Mouse (Mus musculus) liver, adult 2 months (tissue): ENCODE data around the gene C2cd2l. TPM values are rescaled to one million over a fixed set of nuclear protein-coding genes. Genes with fewer than 3 reads are reported as not detected.

Experiments
- DNase-seq: peaks from one replicate; pipeline ENCODE4 v3.0.0-alpha.2; 2011; ENCODE audit warnings: low read depth, low spot score; ENCODE audit errors: extremely low read depth
- H3K27ac ChIP-seq: fragments of 200-500 bp; replicated peaks from 2 replicates; pipeline ENCODE4 v1.5.1; 2012; ENCODE audit warnings: low read depth, mild to moderate bottlenecking, control low read depth, inconsistent platforms, low read length; ENCODE audit not compliant: insufficient read depth
- H3K27me3 ChIP-seq: fragments of 200-500 bp; 2 replicates; pipeline ENCODE4 v1.6.1; 2012; ENCODE audit warnings: mild to moderate bottlenecking, moderate library complexity, low read length, inconsistent platforms; ENCODE audit not compliant: control insufficient read depth, insufficient read depth
- H3K36me3 ChIP-seq: fragments of 200-500 bp; 2 replicates; pipeline ENCODE4 v1.6.1; 2012; ENCODE audit warnings: low read length, inconsistent platforms; ENCODE audit not compliant: control insufficient read depth, insufficient read depth
- H3K4me1 ChIP-seq: fragments of 200-500 bp; 2 replicates; pipeline ENCODE4 v1.6.1; 2011; ENCODE audit warnings: low read length; ENCODE audit not compliant: control insufficient read depth, insufficient read depth
- H3K4me3 ChIP-seq: fragments of 200-500 bp; 2 replicates; pipeline ENCODE4 v1.5.1; 2011; ENCODE audit warnings: low read depth, mild to moderate bottlenecking, control low read depth, low read length, moderate library complexity; ENCODE audit not compliant: insufficient read depth
- H3K79me2 ChIP-seq: fragments of 200-500 bp; 2 replicates; pipeline ENCODE4 v1.6.1; 2012; ENCODE audit warnings: inconsistent platforms, mild to moderate bottlenecking, low read length, moderate library complexity; ENCODE audit not compliant: control insufficient read depth, insufficient read depth
- H3K9ac ChIP-seq: fragments of 200-500 bp; 2 replicates; pipeline ENCODE4 v1.6.1; 2012; ENCODE audit warnings: low read depth, mild to moderate bottlenecking, control low read depth, inconsistent platforms, low read length
- CTCF ChIP-seq: fragments of 200-500 bp; IDR thresholded peaks from 2 replicates; pipeline ENCODE4 v1.5.1; 2011; ENCODE audit warnings: low read depth, low read length, control low read depth
- POLR2A ChIP-seq: fragments of 200-500 bp; IDR thresholded peaks from 2 replicates; pipeline ENCODE4 v1.6.1; 2011; ENCODE audit warnings: low read length, control low read depth; ENCODE audit not compliant: insufficient read depth; ENCODE audit errors: extremely low read depth
- WGBS: fragments of 180-500 bp; shearing (Covaris S2); methylation state at CpG from one replicate; pipeline ENCODE4 v1.1.7; 2018; 5-methylcytosine and 5-hydroxymethylcytosine counted together
- polyA plus RNA-seq: library from polyadenylated mRNA; depleted of rRNA; stranded (reverse); fragments of >200 nt; gene quantifications from 2 replicates; pipeline ENCODE4 v1.2.3, GENCODE M21; 2012
- total RNA-seq: library from RNA; depleted of rRNA; stranded (reverse); fragments of >200 nt; gene quantifications from 2 replicates; pipeline ENCODE4 v1.2.3, GENCODE M21; 2014

C2cd2l gene
- total and polyA plus RNA-seq, 2 experiments, result 5.2 to 60.9 TPM

- TF ChIP-seq CTCF (no peak), POLR2A (no peak)
- Histone ChIP-seq H3K27me3 (no peaks in the 10 kb centered on the region), H3K4me1 (peaks cover 19% of the 10 kb centered on the region), H3K4me3 (no peak overlapping the region), H3K79me2 (peaks cover 14% of the 10 kb centered on the region; the same call in 1 of the 2 replicates), H3K27ac (no peak overlapping the region), H3K9ac (no peak overlapping the region), H3K36me3 (peaks cover 11% of the 10 kb centered on the region)
- DNase-seq, result peak; percentile 21
- 90% methylated on average over 6 of the region's 6 CpGs for WGBS
Measured at GRCm38 (mm10) chr9:44345570-44346433, 25.7 kb upstream of the C2cd2l start.

- Histone ChIP-seq H3K79me2 (peaks cover 14% of the 10 kb centered on the region; the same call in 1 of the 2 replicates), H3K27ac (peak within 1 kb of the TSS; percentile 95), H3K36me3 (peaks cover 3% of the 10 kb centered on the region; the same call in 1 of the 2 replicates), H3K27me3 (no peaks in the 10 kb centered on the region), H3K4me1 (peaks cover 19% of the 10 kb centered on the region), H3K4me3 (peak within 1 kb of the TSS; percentile 75), H3K9ac (peak within 1 kb of the TSS; percentile 86)
- peak; percentile 91 for DNase-seq
- TF ChIP-seq POLR2A, result peak; percentile 56; the same call in 1 of the 2 replicates
- TF ChIP-seq CTCF, result no peak
- WGBS, result under 1% methylated on average over 39 of the region's 39 CpGs
Measured at GRCm38 (mm10) chr9:44343781-44344421, 23.8 kb upstream of the C2cd2l start, which contains the start of gene Hmbs. TSS of gene Hmbs (minus strand) at chr9:44344228.

GRCm38 (mm10) chr9:44343290-44343689, 23.2 kb upstream of the C2cd2l start:
- H3K4me3 ChIP-seq, result peak overlapping the region; percentile 75
- TF ChIP-seq POLR2A, result no peak
- TF ChIP-seq CTCF, result no peak
- peaks cover 14% of the 10 kb centered on the region; the same call in 1 of the 2 replicates for H3K79me2 ChIP-seq
- peaks cover 3% of the 10 kb centered on the region; the same call in 1 of the 2 replicates for H3K36me3 ChIP-seq
- H3K27ac ChIP-seq, result peak overlapping the region; percentile 54
- peak overlapping the region; percentile 73 for H3K9ac ChIP-seq
- H3K4me1 ChIP-seq, result peaks cover 19% of the 10 kb centered on the region
- H3K27me3 ChIP-seq, result no peaks in the 10 kb centered on the region
- whole genome bisulfite sequencing, result 2% methylated on average over 6 of the region's 6 CpGs
- DNase-seq, result peak; percentile 36

- H3K36me3 ChIP-seq, result 0 out of 2 replicates have a peak, but pooled peaks cover 3% of the 10 kb centered on the region
- H3K27me3 ChIP-seq, result no peaks in the 10 kb centered on the region
- WGBS, result 93% methylated on average over 1 of the region's 1 CpGs
- TF ChIP-seq CTCF, result no peak
- no peak for TF ChIP-seq POLR2A
- H3K9ac ChIP-seq, result no peak overlapping the region; the same call in 1 of the 2 replicates
- no peak overlapping the region for H3K4me3 ChIP-seq
- H3K4me1 ChIP-seq, result peaks cover 14% of the 10 kb centered on the region
- no peak for DNase-seq
- H3K27ac ChIP-seq, result no peak overlapping the region
- H3K79me2 ChIP-seq, result peaks cover 14% of the 10 kb centered on the region; the same call in 1 of the 2 replicates
Measured at GRCm38 (mm10) chr9:44342605-44343004, 22.5 kb upstream of the C2cd2l start.

- no peak for DNase-seq
- Histone ChIP-seq H3K4me3 (no peak overlapping the region), H3K36me3 (0 out of 2 replicates have a peak, but pooled peaks cover 3% of the 10 kb centered on the region), H3K4me1 (peaks cover 10% of the 10 kb centered on the region), H3K27ac (no peak overlapping the region), H3K27me3 (no peaks in the 10 kb centered on the region), H3K9ac (no peak overlapping the region), H3K79me2 (peaks cover 14% of the 10 kb centered on the region; the same call in 1 of the 2 replicates)
- WGBS, result 82% methylated on average over 3 of the region's 3 CpGs
- no peak for TF ChIP-seq POLR2A
- TF ChIP-seq CTCF, result no peak
Measured at GRCm38 (mm10) chr9:44342173-44342572, 22.1 kb upstream of the C2cd2l start.
